Mouse (Mus musculus) G1E (cell line): ENCODE measurements at regions not wholly inside any gene's neighbourhood (a gene's known extent, or its start where the extent isn't known, plus 50 kb on each side); places are given as distances from the start of the nearest gene placed in this dataset.

Experiments used
- ATAC-seq: 2 replicates; pipeline ENCODE4 v1.8.0; 2016; ENCODE audit warnings: mild to moderate bottlenecking; ENCODE audit not compliant: insufficient number of reproducible peaks, poor library complexity, low FRiP score, severe bottlenecking; ENCODE audit errors: extremely low read depth
- DNase-seq: peaks from one replicate; pipeline ENCODE4 v3.0.0; 2012; ENCODE audit warnings: low spot score
- H3K27me3 ChIP-seq: 2 replicates; pipeline ENCODE4 v1.6.1; 2012; ENCODE audit warnings: mild to moderate bottlenecking, low read length, inconsistent platforms; ENCODE audit not compliant: insufficient read depth
- H3K36me3 ChIP-seq: replicated peaks from 2 replicates; pipeline ENCODE3; 2012; ENCODE audit warnings: mild to moderate bottlenecking, inconsistent platforms
- H3K4me1 ChIP-seq: 2 replicates; pipeline ENCODE4 v1.6.1; 2012; ENCODE audit warnings: low read depth, low read length, inconsistent platforms, mixed read lengths; ENCODE audit not compliant: insufficient read depth
- H3K4me3 ChIP-seq: 2 replicates; pipeline ENCODE4 v1.5.1; 2012; ENCODE audit warnings: low read depth, mild to moderate bottlenecking, inconsistent platforms, low read length, moderate library complexity, mixed read lengths
- H3K9me3 ChIP-seq: replicated peaks from 2 replicates; pipeline ENCODE4 v1.6.1; 2012; ENCODE audit warnings: inconsistent platforms
- CTCF ChIP-seq: IDR thresholded peaks from 2 replicates; pipeline ENCODE4 v1.5.1; 2012; ENCODE audit warnings: low read depth, low read length, inconsistent platforms, mixed read lengths
- GATA1 ChIP-seq: IDR thresholded peaks from 2 replicates; pipeline ENCODE4 v1.6.1; 2012; ENCODE audit warnings: borderline replicate concordance, low read length, inconsistent platforms, mixed read lengths
- GATA2 ChIP-seq: IDR thresholded peaks from 2 replicates; pipeline ENCODE4 v1.6.1; 2012; ENCODE audit warnings: low read depth, low read length, inconsistent platforms, borderline replicate concordance
- POLR2AphosphoS5 ChIP-seq: IDR thresholded peaks from 2 replicates; pipeline ENCODE4 v1.6.1; 2012; ENCODE audit warnings: low read depth, low read length, inconsistent platforms; ENCODE audit not compliant: insufficient replicate concordance
- TAL1 ChIP-seq: conservative IDR thresholded peaks from 2 replicates; pipeline ENCODE4 v1.6.1; 2012; ENCODE audit warnings: low read depth, low read length, inconsistent platforms, mixed read lengths

DNA sequence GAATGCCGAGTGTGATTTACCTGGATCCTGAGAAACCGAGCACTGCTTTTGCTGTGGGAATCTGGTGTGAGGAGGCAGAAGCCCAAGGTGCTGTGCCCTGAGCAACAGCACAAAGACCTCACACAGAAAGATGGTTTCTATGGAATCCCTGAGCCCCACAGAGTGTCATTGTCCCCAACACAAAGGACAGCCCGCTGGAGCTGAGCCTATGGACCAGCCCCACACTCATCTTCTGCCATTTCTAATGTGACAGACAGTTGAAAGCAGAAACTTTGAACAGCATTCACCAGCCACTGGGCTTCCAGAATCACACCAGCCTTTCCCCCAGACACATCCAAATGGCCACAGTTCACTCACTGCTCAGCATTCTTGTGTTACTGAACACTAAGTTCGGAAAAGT lies 171.5 kb upstream of the A430005L14Rik start:
- no peaks in the 10 kb centered on the region for H3K4me1 ChIP-seq
- no peak for DNase-seq
- no peaks in the 10 kb centered on the region for H3K27me3 ChIP-seq
- TF ChIP-seq CTCF (no peak), GATA1 (no peak), GATA2 (no peak), POLR2AphosphoS5 (no peak), TAL1 (no peak)
- no peaks in the 10 kb centered on the region for H3K36me3 ChIP-seq
- no peak overlapping the region for H3K4me3 ChIP-seq
- ATAC-seq, result no peak
- H3K9me3 ChIP-seq, result peaks cover 85% of the 10 kb centered on the region

- no peak overlapping the region for H3K4me3 ChIP-seq
- ATAC-seq, result no peak
- peaks cover 94% of the 10 kb centered on the region for H3K9me3 ChIP-seq
- H3K36me3 ChIP-seq, result no peaks in the 10 kb centered on the region
- H3K4me1 ChIP-seq, result no peaks in the 10 kb centered on the region
- TF ChIP-seq CTCF, result no peak
- no peak for TF ChIP-seq TAL1
- TF ChIP-seq GATA1, result no peak
- TF ChIP-seq GATA2, result no peak
- no peak for TF ChIP-seq POLR2AphosphoS5
- H3K27me3 ChIP-seq, result no peaks in the 10 kb centered on the region
- DNase-seq, result no peak
Observed at GRCm38 (mm10) chr4:153792307-153792706, 164.7 kb upstream of the A430005L14Rik start.

DNA sequence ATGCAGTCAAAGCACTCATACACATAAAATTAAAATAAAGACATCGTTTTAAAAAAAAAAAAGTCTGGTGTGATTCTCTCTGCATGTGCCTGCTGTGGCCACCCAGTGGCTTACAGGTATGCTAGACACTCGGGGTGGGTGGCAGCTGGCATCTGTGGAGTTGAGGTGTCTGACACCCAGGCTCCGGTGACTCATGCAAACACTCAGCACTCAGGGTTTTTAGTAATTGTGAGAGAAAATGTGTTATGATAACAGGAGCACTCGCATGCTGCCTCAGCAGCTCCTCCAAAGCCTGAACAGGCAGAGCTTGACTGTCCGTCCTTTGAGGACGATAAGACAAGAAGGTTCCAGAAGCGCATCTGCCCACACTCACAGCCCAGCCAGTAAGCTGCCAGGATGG lies 159.0 kb upstream of the A430005L14Rik start:
- peaks cover 90% of the 10 kb centered on the region for H3K9me3 ChIP-seq
- TF ChIP-seq CTCF, result no peak
- no peak for TF ChIP-seq GATA1
- no peak for TF ChIP-seq TAL1
- TF ChIP-seq POLR2AphosphoS5, result no peak
- no peak for TF ChIP-seq GATA2

GRCm38 (mm10) chr4:153805727-153806126 lies 151.3 kb upstream of the A430005L14Rik start:
- ATAC-seq, result no peak
- TF ChIP-seq CTCF (no peak), GATA2 (no peak), GATA1 (no peak), TAL1 (no peak)
- H3K36me3 ChIP-seq, result no peaks in the 10 kb centered on the region
- H3K27me3 ChIP-seq, result no peaks in the 10 kb centered on the region
- no peak for DNase-seq
- no peaks in the 10 kb centered on the region for H3K4me1 ChIP-seq
- H3K9me3 ChIP-seq, result peaks cover 84% of the 10 kb centered on the region
- H3K4me3 ChIP-seq, result no peak overlapping the region; the same call in 1 of the 2 replicates

More for the DNA sequence above, 159.0 kb upstream of the A430005L14Rik start:
- Histone ChIP-seq H3K4me1 (no peaks in the 10 kb centered on the region), H3K4me3 (no peak overlapping the region), H3K36me3 (no peaks in the 10 kb centered on the region), H3K27me3 (no peaks in the 10 kb centered on the region)
- DNase-seq (no peak), ATAC-seq (no peak)

GRCm38 (mm10) chr4:153806180-153806692 lies 150.8 kb upstream of the A430005L14Rik start:
- Histone ChIP-seq H3K9me3 (peaks cover 85% of the 10 kb centered on the region), H3K4me1 (no peaks in the 10 kb centered on the region), H3K36me3 (no peaks in the 10 kb centered on the region), H3K27me3 (no peaks in the 10 kb centered on the region), H3K4me3 (no peak overlapping the region)
- ATAC-seq (no peak), DNase-seq (no peak)
- TF ChIP-seq POLR2AphosphoS5, result no peak
- TF ChIP-seq GATA1, result no peak
- TF ChIP-seq CTCF, result no peak
- no peak for TF ChIP-seq GATA2
- TF ChIP-seq TAL1, result no peak

DNA sequence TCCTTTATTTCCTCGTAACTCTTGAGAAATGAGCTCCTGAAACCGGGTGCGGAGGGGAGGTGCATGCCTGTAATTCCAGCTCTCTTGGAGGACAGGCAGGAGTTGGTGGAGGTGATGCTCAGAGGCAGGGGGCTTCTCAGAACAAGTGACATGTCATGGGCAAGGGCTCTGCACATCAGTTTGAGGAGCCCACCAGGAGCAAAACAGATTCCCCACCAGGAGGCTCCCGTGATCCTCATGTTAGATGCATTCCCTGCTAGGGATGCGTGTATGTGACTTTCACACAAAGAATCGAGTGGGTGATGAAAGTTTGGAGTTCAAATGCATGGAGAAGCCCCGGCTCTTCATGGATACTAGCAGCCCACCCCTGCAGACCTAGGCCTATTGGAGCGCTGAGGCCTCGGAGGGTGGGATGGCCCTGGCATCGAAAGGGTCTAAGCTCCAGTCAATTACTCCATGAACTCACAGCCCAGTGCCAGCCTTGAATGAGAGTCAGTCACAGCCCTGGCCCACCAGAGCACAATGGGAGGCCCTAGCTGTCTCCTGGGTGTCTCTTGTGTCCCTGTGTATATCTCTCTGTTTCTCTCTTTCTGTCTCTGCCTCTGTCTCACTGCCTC lies 150.1 kb upstream of the A430005L14Rik start:
- H3K9me3 ChIP-seq, result peaks cover 85% of the 10 kb centered on the region
- H3K27me3 ChIP-seq, result no peaks in the 10 kb centered on the region
- no peaks in the 10 kb centered on the region for H3K36me3 ChIP-seq
- no peak for DNase-seq
- ATAC-seq, result no peak
- no peak overlapping the region for H3K4me3 ChIP-seq
- TF ChIP-seq TAL1 (no peak), POLR2AphosphoS5 (no peak), GATA2 (no peak), CTCF (no peak), GATA1 (no peak)
- no peaks in the 10 kb centered on the region for H3K4me1 ChIP-seq
